Mouse (Mus musculus): ENCODE measurements around the gene Spint5.
"Not testable (repeated sequence)": the region's sequence is repeated elsewhere in the genome, so short reads cannot be mapped to it uniquely, and the experiment has no call there.

Spint5 gene

DNA sequence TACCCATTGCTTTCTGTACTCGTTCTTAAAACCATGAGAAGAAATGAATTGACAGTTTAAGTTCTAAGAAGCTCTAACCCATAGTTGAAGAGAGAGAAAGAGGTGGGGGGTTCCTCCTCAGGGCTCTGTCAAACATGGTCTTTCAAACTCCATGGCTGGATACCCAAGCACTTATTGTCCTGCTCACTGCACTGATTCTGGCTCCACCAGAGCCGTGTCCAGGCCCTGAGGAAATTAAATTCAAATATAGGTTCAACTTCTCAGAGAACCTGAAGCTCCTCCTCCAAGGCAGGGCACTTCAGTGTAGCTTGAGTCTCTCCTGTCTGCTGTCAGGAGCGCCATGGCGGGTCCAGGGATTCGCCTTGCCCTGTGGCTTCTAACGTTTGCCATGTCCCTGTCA is at the start of gene Spint5:
TSS of gene Spint5 (plus strand) at position 301 of the 400 bp plus-strand sequence.
- DNase-seq (ENCODE audit: low spot score) = no peak

DNA sequence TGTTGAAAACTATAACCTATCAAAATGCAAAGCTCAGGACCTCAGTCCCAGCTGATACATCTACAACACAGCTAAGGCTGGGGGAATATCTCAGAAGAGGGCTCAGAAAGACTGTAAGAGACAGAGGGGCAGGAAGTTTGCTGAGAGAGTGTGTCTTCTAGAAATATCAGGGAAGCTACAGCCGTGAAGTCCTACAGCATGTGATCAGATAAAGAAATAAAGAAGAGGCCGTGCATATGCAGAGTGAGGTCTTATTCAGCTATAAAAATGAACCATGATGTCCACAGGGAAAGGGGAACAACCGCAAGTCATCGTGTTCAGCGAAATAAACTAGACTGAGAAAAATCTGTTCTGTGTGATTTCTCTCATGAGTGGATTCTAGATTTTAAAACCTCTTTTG is 44.8 kb upstream of the Spint5 start:
- DNase-seq (ENCODE audit: low spot score) = no peak

DNA sequence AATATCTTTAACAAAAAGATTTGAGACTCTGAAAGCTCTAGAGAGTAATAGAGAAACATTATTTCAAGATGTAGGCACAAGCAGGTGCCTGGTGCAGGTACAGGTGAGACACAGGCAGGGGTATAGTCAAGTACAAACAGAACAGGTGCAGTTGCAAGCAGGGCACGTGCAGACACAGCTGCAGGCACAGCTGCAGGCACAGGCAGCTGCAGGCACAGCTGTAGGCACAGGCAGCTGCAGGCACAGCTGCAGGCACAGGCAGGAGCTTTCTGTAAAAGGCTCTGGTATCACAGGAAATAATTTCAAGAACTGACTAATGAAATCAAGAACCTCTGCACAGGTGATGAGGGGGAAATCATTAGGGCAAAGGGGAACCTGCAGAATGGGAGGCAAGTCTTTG is 44.2 kb upstream of the Spint5 start:
- no peak for DNase-seq (ENCODE audit: low spot score)

DNA sequence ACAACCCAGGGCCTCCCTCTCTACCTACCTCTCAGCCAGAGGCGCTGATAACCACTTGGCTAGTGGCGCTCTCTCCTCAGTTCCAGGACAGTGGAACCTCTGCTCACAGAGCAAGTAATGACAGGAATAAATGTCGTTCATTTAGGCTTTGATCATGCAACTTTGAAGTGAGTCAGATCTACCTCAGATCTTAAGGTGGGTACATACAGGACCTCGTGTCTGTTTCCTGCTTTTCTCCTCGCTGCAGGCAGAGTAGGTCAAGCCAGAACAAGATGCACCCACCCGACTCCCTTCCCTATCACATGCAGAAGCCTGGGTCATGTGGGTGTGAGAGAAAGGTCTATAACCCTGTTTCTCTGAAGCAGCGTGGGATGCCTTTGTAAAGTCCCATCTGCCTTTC is 41.1 kb upstream of the Spint5 start, which contains the start of gene Wfdc11:
TSS of gene Wfdc11 (minus strand) at position 101 of the 400 bp plus-strand sequence.
- DNase-seq (ENCODE audit: low spot score) = no peak

DNA sequence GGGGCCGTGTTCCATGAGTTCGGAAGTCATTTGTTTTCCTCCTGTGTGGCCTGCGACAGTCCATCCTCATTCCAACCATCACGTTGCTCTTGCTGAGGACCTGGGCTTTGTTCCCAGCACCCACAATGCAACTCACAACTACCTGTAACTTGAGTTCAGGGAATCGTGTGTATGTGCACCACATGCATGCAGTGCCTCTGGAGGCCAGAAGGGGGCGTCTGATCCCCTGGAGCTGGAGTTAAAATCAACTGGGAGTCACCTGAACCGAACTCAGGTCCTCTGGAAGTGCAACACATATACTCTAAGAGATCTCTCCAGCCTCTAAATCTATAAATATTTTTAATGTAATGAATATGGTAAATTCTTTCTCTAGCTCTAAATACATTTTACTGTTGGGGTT is 39.0 kb upstream of the Spint5 start:
- no peak for DNase-seq (ENCODE audit: low spot score)

DNA sequence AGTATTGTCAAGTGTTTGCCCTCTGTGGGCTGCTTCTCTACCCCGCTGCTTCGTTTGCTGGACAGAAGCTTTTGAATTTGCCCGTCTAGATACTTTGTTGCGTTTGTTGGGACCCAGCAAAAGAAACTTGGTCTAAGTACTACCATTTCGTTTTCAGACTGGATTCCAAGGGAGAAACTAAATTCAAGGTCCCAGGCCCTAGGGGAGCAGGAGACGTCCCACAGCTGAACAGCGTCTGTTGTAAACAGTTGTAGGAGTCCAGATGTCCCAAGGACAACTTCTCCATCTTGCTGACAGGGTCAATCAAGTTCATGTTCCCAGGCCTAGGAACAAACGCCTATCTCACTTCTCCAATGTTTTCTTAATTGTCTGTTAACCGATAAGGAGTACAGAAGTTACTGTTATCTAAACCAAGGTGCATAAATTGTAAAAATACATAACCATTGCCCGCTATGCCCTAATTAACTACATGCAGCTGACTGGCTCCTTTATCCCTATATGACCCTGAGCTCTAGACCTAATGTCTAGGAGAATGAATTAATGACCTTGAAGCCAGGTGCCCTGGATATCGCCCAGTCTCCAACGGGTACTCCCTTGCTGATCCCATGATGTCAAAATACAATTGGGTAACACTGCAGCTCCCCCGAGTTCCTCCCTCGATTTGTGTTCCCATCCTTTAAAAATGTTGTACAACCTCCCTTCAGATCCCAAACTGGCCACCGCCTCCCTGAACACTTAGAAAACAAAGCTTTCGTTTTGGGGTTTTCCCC is 38.0 kb upstream of the Spint5 start:
- DNase-seq (ENCODE audit: low spot score) = peak; percentile 14

DNA sequence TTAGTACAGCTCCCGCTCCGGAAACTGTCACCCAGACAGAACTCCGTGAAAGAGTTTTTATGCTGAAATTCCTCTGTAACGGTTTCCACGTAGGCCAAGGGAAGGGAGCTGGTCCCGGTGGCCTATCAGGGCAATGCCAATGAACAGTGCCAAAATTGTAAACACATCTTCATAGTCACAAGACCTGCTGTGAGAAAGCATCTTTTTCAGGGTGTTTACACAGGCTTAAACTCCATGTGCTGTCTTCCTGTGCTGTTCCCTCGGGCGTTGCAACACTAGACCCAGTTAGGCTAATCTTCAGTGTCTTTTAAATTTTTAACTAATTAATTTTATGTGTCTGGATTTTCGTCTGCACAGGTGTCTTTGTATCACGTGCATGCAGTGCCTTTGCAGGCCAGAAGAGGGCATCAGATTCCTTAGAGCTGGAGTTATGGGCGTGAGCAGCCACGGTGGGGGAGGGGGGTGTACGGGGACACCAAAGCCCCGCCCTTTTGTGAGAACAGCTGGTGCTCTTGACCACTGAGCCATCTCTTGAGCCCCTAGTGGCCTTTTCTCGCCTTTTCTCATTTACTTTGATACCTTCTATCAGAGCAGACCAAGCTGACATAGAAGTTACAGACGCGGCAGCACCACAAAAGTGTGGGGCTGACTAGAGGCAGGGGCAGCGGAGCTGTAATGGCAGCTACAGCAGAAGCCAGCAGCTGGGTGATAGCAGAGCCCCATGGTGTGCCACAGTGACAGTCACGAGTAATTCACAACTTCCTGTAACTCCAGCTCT is 36.1 kb upstream of the Spint5 start:
- DNase-seq (ENCODE audit: low spot score) = peak; percentile 81

DNA sequence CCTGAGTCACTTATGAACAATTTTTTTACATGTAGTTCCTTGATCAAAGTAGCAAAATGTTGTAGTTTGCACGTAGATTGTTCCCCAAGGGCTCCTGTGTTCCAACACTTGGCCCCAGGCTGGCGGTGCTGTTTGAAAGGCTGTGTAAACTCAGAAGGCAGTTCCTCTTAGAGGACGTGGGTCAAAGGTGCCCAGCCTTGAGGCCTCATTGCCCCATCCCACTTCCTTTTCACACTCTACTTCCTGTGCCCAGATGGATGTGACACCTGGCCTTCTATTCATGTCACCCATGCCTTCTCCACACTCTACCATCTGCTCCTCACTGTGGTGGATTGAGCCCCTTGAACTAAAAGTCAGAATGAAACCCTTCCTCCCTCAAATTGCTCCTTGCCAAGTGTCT is 35.2 kb upstream of the Spint5 start:
- DNase-seq (ENCODE audit: low spot score) = peak; percentile 51

DNA sequence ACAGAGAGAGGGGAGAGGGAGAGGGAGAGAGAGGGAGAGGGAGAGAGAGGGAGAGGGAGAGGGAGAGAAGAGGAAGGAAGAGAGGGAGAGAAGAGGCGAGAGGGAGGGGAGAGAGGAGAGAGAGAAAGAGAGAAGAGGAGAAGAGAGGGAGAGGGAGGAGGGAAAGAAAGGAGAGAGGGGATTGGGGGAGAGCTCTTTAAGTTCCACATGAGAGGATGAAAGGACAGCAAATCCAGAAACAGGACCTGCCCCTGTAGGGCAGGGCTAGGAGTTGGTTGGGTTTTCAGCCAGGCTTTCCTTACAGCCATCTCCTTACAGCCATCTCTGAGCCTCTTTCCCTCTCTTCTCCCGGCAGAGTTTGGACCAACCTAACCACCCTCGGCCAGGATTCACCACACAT is 30.3 kb upstream of the Spint5 start, which contains the start of gene Wfdc13:
TSS of gene Wfdc13 (plus strand) at position 301 of the 400 bp plus-strand sequence.
- DNase-seq (ENCODE audit: low spot score) = no peak

DNA sequence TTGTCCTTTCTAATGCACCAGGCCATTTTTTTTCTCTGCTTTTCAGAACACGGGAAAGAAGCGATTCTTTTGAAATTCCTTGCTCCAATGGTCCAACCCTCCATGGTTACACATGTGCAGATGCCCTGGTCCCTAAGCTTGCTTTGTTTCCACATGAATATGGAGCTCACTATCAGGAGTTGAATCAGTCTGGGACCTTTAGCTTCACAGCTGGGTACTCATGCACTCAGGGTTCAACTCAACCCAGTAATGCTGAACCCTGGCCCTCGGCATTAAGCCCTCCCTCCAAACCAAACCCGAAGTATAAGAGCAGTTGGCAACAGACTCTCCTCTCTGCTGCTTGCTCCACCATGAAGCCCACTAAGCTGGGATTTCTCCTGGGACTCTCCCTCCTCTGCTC is 16.9 kb upstream of the Spint5 start, which contains the start of gene Spint4:
TSS of gene Spint4 (plus strand) at position 301 of the 400 bp plus-strand sequence.
- DNase-seq (ENCODE audit: low spot score) = no peak

DNA sequence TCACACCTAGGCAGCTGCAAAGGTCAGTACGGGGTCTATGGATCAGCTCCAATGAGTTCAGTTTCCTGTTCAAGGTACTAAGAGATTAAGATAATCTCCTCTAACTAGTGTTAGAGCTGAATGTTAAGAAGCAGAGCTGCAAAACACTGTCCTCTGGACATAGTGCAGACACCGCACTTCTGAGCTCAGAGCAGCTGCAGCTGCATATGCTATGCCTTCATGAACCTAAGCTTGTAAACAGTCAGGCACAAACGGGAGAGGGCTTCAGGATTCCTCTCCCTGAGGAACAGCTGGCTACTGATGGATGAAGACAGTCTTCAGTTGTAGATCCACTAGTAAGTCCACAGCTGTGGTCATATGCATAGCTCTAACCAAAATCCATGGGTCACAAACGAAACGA is 14.1 kb upstream of the Spint5 start:
- DNase-seq (ENCODE audit: low spot score) = no peak

DNA sequence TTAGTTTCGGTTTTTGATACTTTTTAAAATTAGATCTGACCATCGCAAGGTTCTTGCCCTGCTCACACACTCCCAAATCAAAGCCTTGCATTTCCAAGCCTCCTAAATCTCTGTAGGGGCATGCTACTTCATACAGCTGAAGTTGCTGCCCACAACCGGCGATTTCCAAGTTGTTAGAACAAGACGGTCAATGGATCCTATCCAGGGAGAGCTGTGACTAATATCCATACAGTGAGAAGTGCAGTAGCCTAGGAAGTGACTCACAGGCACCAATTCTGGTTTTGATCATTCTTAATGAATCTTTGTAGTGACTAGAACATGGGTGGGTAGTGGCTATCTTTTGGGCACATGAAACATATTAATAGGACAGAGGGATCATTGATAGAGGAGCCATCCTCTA is 13.3 kb upstream of the Spint5 start:
- no peak for DNase-seq (ENCODE audit: low spot score)

DNA sequence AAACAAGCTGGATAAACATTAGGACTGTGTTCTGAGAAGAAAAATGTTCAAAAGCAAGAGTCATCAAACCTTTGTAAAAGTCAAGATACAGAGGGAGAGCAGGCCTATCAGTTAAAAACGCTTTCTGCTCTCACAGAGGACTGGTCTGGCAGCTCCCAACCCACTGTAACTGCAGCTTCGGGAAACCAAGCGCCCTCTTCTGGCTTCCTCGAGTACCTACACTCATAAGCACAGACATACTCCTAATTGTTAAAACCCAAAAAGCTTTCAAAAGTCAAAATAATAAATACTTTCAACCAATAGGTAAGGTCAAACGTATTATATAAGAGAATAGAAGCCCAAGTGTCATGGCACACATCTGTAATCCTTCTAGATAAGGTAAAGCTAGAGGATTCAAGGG is 10.9 kb upstream of the Spint5 start:
- no peak for DNase-seq (ENCODE audit: low spot score)

DNA sequence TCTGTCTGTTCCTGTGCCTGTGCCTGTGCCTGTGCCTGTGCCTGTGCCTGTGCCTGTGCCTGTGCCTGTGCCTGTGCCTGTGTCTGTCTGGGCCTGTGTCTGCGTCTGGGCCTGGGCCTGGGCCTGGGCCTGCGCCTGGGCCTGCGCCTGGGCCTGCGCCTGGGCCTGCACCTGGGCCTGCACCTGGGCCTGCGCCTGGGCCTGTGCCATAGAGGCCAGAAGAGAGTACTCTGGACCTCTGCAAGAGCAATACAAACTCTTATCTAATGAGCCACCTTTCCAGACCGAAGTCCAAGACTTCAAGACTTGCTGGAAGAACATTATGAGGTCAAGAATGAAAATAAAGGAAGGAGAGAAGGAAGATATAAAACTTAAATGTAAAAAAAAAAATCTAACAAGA is 9.8 kb upstream of the Spint5 start:
- DNase-seq (ENCODE audit: low spot score) = no peak

DNA sequence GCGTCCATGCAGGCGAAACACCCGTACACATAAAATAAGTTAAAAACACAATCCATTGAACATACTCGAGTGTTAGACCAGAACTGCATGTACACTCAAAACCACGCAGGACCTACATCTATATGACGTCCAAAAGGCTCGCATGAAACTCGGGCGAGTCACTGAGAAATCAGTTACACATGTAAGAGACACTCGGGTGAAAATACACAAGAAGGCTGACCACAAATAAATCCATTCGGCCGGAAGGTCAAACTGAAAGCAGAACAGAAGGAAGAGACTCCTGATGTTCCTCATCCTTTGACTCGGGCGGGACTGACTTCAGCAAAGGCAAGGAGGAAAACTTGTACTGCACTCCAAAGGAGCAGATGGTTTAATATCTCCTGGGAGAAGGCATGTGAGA is 9.1 kb upstream of the Spint5 start:
- no peak for DNase-seq (ENCODE audit: low spot score)

DNA sequence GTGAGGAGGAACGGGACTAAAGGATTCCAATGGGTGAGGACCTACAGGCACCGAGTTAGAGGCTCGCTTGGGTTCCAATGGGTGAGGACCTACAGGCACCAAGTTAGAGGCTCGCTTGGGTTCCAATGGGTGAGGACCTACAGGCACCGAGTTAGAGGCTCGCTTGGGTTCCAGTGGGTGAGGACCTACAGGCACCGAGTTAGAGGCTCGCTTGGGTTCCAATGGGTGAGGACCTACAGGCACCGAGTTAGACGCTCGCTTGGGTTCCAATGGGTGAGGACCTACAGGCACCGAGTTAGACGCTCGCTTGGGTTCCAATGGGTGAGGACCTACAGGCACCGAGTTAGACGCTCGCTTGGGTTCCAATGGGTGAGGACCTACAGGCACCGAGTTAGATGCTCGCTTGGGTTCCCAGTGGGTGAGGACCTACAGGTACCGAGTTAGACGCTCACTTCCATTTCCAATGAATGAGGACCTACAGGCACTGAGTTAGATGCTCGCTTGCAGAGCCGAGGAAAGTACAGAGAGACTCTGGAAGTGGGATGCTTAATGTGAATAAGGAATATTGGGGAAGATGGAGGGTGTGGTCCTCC is 1.2 kb downstream of the Spint5 start:
- not testable (repeated sequence) for DNase-seq (ENCODE audit: low spot score)

DNA sequence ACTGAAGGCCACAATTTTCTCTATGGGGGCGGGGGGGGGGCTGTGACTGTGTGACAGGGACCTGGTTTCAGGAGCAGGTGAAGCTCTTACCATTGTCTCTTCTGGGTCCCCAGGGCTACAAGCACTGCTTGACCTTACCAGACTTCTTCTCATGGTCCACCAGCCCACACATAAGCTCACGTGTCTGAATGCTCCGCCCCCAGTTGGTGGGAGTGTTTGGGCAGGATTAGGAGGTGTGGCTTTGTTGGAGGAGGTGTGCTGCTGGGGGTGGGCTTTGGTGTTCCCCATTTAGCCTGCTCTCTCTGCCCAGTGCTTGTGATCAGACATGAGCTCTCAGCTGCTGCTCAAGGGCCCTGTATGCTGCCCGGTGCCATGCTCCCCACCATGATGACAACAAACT is 8.2 kb downstream of the Spint5 start:
- no peak for DNase-seq (ENCODE audit: low spot score)

DNA sequence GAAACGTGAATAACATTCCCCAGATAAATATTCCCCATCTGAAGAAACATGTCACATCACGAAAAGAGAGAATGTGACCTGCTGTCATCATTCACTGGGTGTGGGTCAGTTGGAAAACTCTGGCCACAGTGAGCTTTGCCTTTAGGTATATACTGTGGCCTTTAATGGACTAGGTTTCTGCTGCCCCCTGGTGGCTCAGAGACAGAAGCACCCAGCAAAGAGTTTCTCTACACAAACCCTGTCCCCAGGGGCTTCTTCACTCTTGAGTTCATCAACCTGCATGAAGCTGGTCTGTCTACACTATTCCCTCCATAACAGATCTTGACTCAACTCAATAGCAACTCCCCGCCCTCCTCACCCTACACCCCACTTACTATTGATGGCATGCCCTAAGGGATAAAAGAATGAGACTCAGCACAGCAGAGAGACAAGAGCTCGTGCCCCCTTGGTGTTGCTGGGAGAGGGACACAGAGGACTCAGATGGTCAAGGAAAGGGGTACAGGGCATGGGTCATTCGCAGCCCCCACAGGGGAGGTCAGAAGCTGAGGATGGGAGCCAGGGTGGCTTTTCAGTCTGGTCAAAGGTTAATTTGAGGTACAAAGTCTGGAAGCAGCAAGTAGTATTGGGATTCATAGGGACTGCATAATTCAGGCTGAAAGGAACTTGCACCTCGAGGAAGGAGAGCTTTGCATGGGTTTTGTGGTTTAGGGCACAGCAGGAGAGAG is 11.0 kb downstream of the Spint5 start:
- peak; percentile 67 for DNase-seq (ENCODE audit: low spot score)

DNA sequence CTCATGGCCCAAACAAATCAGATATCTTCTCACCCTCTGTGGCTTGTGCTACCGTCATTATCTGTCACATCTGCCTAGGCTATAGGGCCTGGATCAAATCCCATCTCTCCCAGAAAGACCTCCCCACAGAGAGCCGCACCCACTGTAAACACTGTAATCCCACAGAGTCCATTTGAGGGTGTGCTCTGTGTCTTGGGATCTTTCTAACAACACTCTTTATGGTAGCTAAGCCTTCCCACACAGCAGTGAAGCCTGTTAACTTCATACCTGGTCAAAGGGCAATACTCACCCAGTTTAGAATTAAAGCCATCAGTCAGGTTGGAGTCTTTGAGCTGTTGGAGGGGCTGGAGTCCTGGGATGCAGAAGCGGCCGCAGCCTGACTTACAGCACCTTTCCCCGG is 16.6 kb downstream of the Spint5 start:
- DNase-seq (ENCODE audit: low spot score) = no peak

DNA sequence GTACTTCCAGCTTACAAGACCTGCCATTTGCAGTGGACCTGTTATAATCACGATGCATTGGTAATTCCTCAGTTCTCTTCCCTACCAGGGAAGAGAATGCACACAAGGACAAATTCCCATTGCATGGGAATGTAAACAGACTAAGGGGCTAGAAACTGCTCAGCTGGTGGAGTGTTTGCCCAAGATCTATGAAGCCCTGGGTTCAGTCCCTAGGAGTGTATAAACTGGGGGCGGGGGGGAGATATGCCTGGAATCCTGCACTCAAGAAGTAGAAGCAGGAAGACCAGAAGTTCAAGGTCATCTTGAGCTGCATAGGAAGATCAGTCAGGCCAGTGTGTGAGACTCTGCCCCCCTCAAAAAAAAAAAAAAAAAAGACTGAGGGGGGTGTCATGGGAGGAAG is 18.2 kb downstream of the Spint5 start:
- DNase-seq (ENCODE audit: low spot score) = no peak

DNA sequence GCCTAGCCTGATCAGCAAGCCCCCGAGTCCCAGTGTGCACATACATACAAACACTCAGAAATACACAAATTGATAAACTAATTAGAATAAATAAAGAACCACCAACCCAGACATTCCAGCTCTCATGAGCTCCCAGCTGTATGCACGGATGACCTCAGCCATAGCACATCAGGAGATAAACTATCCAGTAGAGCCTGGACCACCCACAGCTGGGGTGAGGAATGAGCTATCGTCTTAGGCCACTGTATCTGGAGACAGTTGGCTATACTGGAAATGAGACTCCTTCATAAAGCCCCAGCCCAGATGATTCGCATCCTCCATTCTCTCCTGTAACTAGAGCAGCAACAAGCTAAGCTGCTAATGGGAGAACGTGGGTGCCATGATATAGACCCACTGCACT is 19.7 kb downstream of the Spint5 start:
- no peak for DNase-seq (ENCODE audit: low spot score)

DNA sequence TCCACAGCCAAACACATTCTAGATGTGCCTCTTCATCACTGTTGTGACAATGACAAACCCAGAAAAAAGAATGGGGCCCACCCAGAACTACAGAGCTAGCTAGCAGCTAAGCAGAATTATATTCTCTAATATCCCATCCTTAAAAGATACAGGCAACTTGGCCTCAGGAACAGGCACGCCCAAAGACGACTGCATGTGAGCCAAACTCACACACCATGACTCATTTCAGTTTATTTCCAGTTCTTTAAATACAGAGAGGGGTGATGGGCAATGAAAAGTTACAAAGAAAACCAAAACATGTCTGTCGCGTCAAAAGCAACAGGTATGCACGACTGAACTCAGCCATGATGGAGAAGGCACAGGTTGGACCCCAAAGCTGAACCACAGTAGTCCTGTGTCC is 20.3 kb downstream of the Spint5 start:
- no peak for DNase-seq (ENCODE audit: low spot score)
